ENCODE assay signal across 11 mouse cellular contexts in genomic region chr11:116617641-116618040, GRCm38 (mm10). TPM values are rescaled to one million over a fixed set of nuclear protein-coding genes. Genes with fewer than 3 reads are reported as not detected.
DNase-seq lines count a peak whose midpoint lies in the region; ATAC-seq and TF ChIP-seq lines count a peak whose summit lies in the region.
"Had no signal": no experiment of that assay in that cellular context is flagged by ENCODE, and none has a peak within 500 bp of the region (broad histone marks: within the 10 kb centered on the region; RNA-seq: fewer than 3 reads in every experiment).

No protein-coding gene starts in this region.

- no peak overlapping the region for H3K27ac ChIP-seq in hindbrain, postnatal 0 days
- H3K27ac ChIP-seq in hindbrain, embryonic 11.5 days (ENCODE audit: low read depth, low read length): no peak overlapping the region
- H3K27ac ChIP-seq in layer of hippocampus, adult 2 months: no peak overlapping the region

- no peaks in the 10 kb centered on the region for H3K36me3 ChIP-seq in hindbrain, postnatal 0 days (ENCODE audit: insufficient read depth, low read length)
- H3K36me3 ChIP-seq in hindbrain, embryonic 11.5 days (ENCODE audit: control insufficient read depth, insufficient read depth, low read length): no peaks in the 10 kb centered on the region

- no peak overlapping the region for H3K4me2 ChIP-seq in hindbrain, postnatal 0 days (ENCODE audit: low read depth, low read length)
- H3K4me2 ChIP-seq in hindbrain, embryonic 11.5 days (replicated peaks; ENCODE audit: low read depth, low read length): no peak overlapping the region

- peak; percentile 55 for DNase-seq in adrenal gland, postnatal 10 days
- no peak for DNase-seq in adrenal gland, postnatal 25 days
- DNase-seq in hindbrain, postnatal 0 days (ENCODE audit: low spot score): peak; percentile 58
- no peak for DNase-seq in hindbrain, embryonic 11.5 days (ENCODE audit: low spot score)
- DNase-seq in lung, postnatal 14 days: peak; percentile 57
- no peak for DNase-seq in layer of hippocampus, adult 2 months (ENCODE audit: low spot score in 2 of 2)
- no peak for DNase-seq in layer of hippocampus, adult 8-10 months (ENCODE audit: low spot score in 2 of 2)
- DNase-seq: kidney, postnatal 14 days had no signal

- peak; percentile 14; the same call in 1 of the 2 replicates for ATAC-seq in hindbrain, postnatal 0 days
- ATAC-seq in hindbrain, embryonic 11.5 days (ENCODE audit: low FRiP score): no peak
- ATAC-seq in granulocyte monocyte progenitor cell, adult 5-6 weeks (replicated peaks; ENCODE audit: poor library complexity, severe bottlenecking): peak; percentile 45
- ATAC-seq: midbrain, embryonic 16.5 days had no signal

- H3K9me3 ChIP-seq in hindbrain, postnatal 0 days (ENCODE audit: low read length): no peaks in the 10 kb centered on the region
- H3K9me3 ChIP-seq in hindbrain, embryonic 11.5 days (ENCODE audit: control insufficient read depth, low read length): no peaks in the 10 kb centered on the region

- no peaks in the 10 kb centered on the region for H3K27me3 ChIP-seq in hindbrain, postnatal 0 days (ENCODE audit: insufficient read depth, low read length)
- no peaks in the 10 kb centered on the region for H3K27me3 ChIP-seq in hindbrain, embryonic 11.5 days (ENCODE audit: control insufficient read depth, insufficient read depth, low read length)

- no peak overlapping the region for H3K4me3 ChIP-seq in hindbrain, postnatal 0 days (ENCODE audit: low read length)
- no peak overlapping the region for H3K4me3 ChIP-seq in hindbrain, embryonic 11.5 days (ENCODE audit: low read depth, low read length)
- no peak overlapping the region for H3K4me3 ChIP-seq in layer of hippocampus, adult 2 months

- 52% methylated on average over 7 of the region's 7 CpGs for WGBS in hindbrain, postnatal 0 days
- WGBS in hindbrain, embryonic 11.5 days: 93% methylated on average over 7 of the region's 7 CpGs

- peaks cover 29% of the 10 kb centered on the region for H3K4me1 ChIP-seq in hindbrain, postnatal 0 days (ENCODE audit: insufficient read depth, low read length)
- no peaks in the 10 kb centered on the region for H3K4me1 ChIP-seq in hindbrain, embryonic 11.5 days (replicated peaks; ENCODE audit: control insufficient read depth, insufficient read depth, low read length)

- no peak for TF ChIP-seq CTCF in hindbrain, postnatal 0 days (IDR thresholded peaks at IDR 0.05; ENCODE audit: low read depth)
- no peak for TF ChIP-seq CTCF in layer of hippocampus, adult 2 months (conservative IDR thresholded peaks at IDR 0.05)

- H3K9ac ChIP-seq in hindbrain, postnatal 0 days (replicated peaks; ENCODE audit: low read length): no peak overlapping the region
- H3K9ac ChIP-seq in hindbrain, embryonic 11.5 days (ENCODE audit: low read depth, low read length): no peak overlapping the region

RNA-seq across cellular contexts. Expression of gene Rhbdf2, which starts 9.2 kb away (rescaled TPM):
- total RNA-seq in adrenal gland, postnatal 10 days (2021): 10 to 100 TPM; 11.1 to 14.4 TPM
- 17.7 and 24.6 TPM in 2 replicates for total RNA-seq in adrenal gland, postnatal 25 days (2021)
- total RNA-seq in hindbrain, postnatal 0 days (2014; rRNA removed): 3.8 and 4.0 TPM in 2 replicates
- 1.1 and 1.6 TPM in 2 replicates for polyA plus RNA-seq in hindbrain, postnatal 0 days (2015; fragmentation: Nextera tagmentation; extraction: Ambion mirVana)
- polyA plus RNA-seq in hindbrain, embryonic 11.5 days (2014; fragmentation: Nextera tagmentation; extraction: Ambion mirVana): 2.1 and 2.7 TPM in 2 replicates
- 7.3 and 8.6 TPM in 2 replicates for total RNA-seq in granulocyte monocyte progenitor cell, adult 5-6 weeks (2014; fragmentation: Nextera tagmentation)
- total RNA-seq in granulocyte monocyte progenitor cell, adult 5-6 weeks (2017): 2.9 TPM in 2 replicates
- 1 to 10 TPM; 1.4 to 1.6 TPM for total RNA-seq in layer of hippocampus, adult 2 months (2021)
- total RNA-seq in layer of hippocampus, adult 8-10 months (2022): 1 to 10 TPM; 1.1 to 2.5 (median 1.8) TPM

RNA-seq across cellular contexts. Expression of gene Aanat, which starts 31.4 kb away (rescaled TPM):
- not detected for total RNA-seq in adrenal gland, postnatal 10 days (2021)
- total RNA-seq in adrenal gland, postnatal 25 days (2021): not detected in 2 replicates
- total RNA-seq in hindbrain, postnatal 0 days (2014; rRNA removed): 0.68 TPM in 1 of 2 replicates, not detected in the other
- polyA plus RNA-seq in hindbrain, postnatal 0 days (2015; fragmentation: Nextera tagmentation; extraction: Ambion mirVana): 0.46 and 0.81 TPM in 2 replicates
- not detected in 2 replicates for polyA plus RNA-seq in hindbrain, embryonic 11.5 days (2014; fragmentation: Nextera tagmentation; extraction: Ambion mirVana)
- total RNA-seq in granulocyte monocyte progenitor cell, adult 5-6 weeks (2014; fragmentation: Nextera tagmentation): not detected in 2 replicates
- not detected in 2 replicates for total RNA-seq in granulocyte monocyte progenitor cell, adult 5-6 weeks (2017)
- 1 to 10 TPM in 1 of 2 experiments, under 1 TPM in 1; 0.27 to 1.2 TPM for total RNA-seq in layer of hippocampus, adult 2 months (2021)
- total RNA-seq in layer of hippocampus, adult 8-10 months (2022): 1 to 10 TPM in 3 of 4 experiments, under 1 TPM in 1; 0.57 to 3.9 (median 1.4) TPM
- polyA plus RNA-seq: gonadal fat pad, adult 2 months had no signal

RNA-seq across cellular contexts. Expression of gene Prcd, which starts 35.7 kb away (rescaled TPM):
- 1 to 10 TPM; 4.1 to 6.0 TPM for total RNA-seq in adrenal gland, postnatal 10 days (2021)
- 9.2 and 13.0 TPM in 2 replicates for total RNA-seq in adrenal gland, postnatal 25 days (2021)
- 1.2 and 1.3 TPM in 2 replicates for total RNA-seq in hindbrain, postnatal 0 days (2014; rRNA removed)
- polyA plus RNA-seq in hindbrain, postnatal 0 days (2015; fragmentation: Nextera tagmentation; extraction: Ambion mirVana): 5.3 and 6.4 TPM in 2 replicates
- polyA plus RNA-seq in hindbrain, embryonic 11.5 days (2014; fragmentation: Nextera tagmentation; extraction: Ambion mirVana): 0.32 and 0.43 TPM in 2 replicates
- not detected in 2 replicates for total RNA-seq in granulocyte monocyte progenitor cell, adult 5-6 weeks (2014; fragmentation: Nextera tagmentation)
- total RNA-seq in granulocyte monocyte progenitor cell, adult 5-6 weeks (2017): not detected in 2 replicates
- 1 to 10 TPM; 5.6 to 5.7 TPM for total RNA-seq in layer of hippocampus, adult 2 months (2021)
- 1 to 10 TPM; 4.8 to 8.5 (median 5.8) TPM for total RNA-seq in layer of hippocampus, adult 8-10 months (2022)

RNA-seq across cellular contexts. Expression of gene Ube2o, which starts 36.4 kb away (rescaled TPM):
- total RNA-seq in adrenal gland, postnatal 10 days (2021): 10 to 100 TPM; 20.8 to 29.8 TPM
- 32.7 and 34.1 TPM in 2 replicates for total RNA-seq in adrenal gland, postnatal 25 days (2021)
- 101 and 112 TPM in 2 replicates for total RNA-seq in hindbrain, postnatal 0 days (2014; rRNA removed)
- 31.3 and 31.9 TPM in 2 replicates for polyA plus RNA-seq in hindbrain, postnatal 0 days (2015; fragmentation: Nextera tagmentation; extraction: Ambion mirVana)
- 17.5 and 18.8 TPM in 2 replicates for polyA plus RNA-seq in hindbrain, embryonic 11.5 days (2014; fragmentation: Nextera tagmentation; extraction: Ambion mirVana)
- total RNA-seq in granulocyte monocyte progenitor cell, adult 5-6 weeks (2014; fragmentation: Nextera tagmentation): 5.2 and 6.8 TPM in 2 replicates
- total RNA-seq in granulocyte monocyte progenitor cell, adult 5-6 weeks (2017): 5.4 and 6.6 TPM in 2 replicates
- total RNA-seq in layer of hippocampus, adult 2 months (2021): 100 to 1,000 TPM in 1 of 2 experiments, 10 to 100 TPM in 1; 93.7 to 101 TPM
- 100 to 1,000 TPM in 1 of 4 experiments, 10 to 100 TPM in 3; 96.8 to 110 (median 98.8) TPM for total RNA-seq in layer of hippocampus, adult 8-10 months (2022)

RNA-seq across cellular contexts. Expression of gene Cygb, which starts 36.5 kb away (rescaled TPM):
- 10 to 100 TPM; 40.8 to 44.7 TPM for total RNA-seq in adrenal gland, postnatal 10 days (2021)
- total RNA-seq in adrenal gland, postnatal 25 days (2021): 18.7 and 25.4 TPM in 2 replicates
- total RNA-seq in hindbrain, postnatal 0 days (2014; rRNA removed): 48.4 and 54.7 TPM in 2 replicates
- 46.0 and 48.1 TPM in 2 replicates for polyA plus RNA-seq in hindbrain, postnatal 0 days (2015; fragmentation: Nextera tagmentation; extraction: Ambion mirVana)
- 2.4 and 2.8 TPM in 2 replicates for polyA plus RNA-seq in hindbrain, embryonic 11.5 days (2014; fragmentation: Nextera tagmentation; extraction: Ambion mirVana)
- total RNA-seq in granulocyte monocyte progenitor cell, adult 5-6 weeks (2014; fragmentation: Nextera tagmentation): not detected in 2 replicates
- total RNA-seq in granulocyte monocyte progenitor cell, adult 5-6 weeks (2017): not detected in 2 replicates
- total RNA-seq in layer of hippocampus, adult 2 months (2021): 10 to 100 TPM; 71.9 to 73.5 TPM
- total RNA-seq in layer of hippocampus, adult 8-10 months (2022): 10 to 100 TPM; 57.2 to 76.1 (median 63.0) TPM

Comparison
In these comparisons a context has a peak if more than half of its experiments do, and no peak if none do; other contexts are left out.
1. DNase-seq: peak in adrenal gland, postnatal 10 days (single experiment), hindbrain, postnatal 0 days (single experiment) and lung, postnatal 14 days (single experiment); none in adrenal gland, postnatal 25 days (single experiment), hindbrain, embryonic 11.5 days (single experiment), layer of hippocampus, adult 2 months (0 of 2) and layer of hippocampus, adult 8-10 months (0 of 2).